Mouse (Mus musculus): ENCODE data around the gene Iqsec3.

Iqsec3 gene

GRCm38 (mm10) chr6:121473093-121473821, at the start of gene Iqsec3:
TSS of gene Iqsec3 (minus strand) at chr6:121473678.
- DNase-seq: peak; percentile 86

GRCm38 (mm10) chr6:121522106-121522705, 48.7 kb upstream of the Iqsec3 start:
- DNase-seq: no peak

GRCm38 (mm10) chr6:121521030-121521429, 47.6 kb upstream of the Iqsec3 start:
- no peak for DNase-seq

- no peak for DNase-seq
Observed at GRCm38 (mm10) chr6:121519896-121520295, 46.4 kb upstream of the Iqsec3 start.

- DNase-seq: no peak
Observed at GRCm38 (mm10) chr6:121519266-121519810, 45.9 kb upstream of the Iqsec3 start.

GRCm38 (mm10) chr6:121517726-121518125, 44.2 kb upstream of the Iqsec3 start:
- no peak for DNase-seq

- DNase-seq: no peak
Observed at GRCm38 (mm10) chr6:121510381-121510780, 36.9 kb upstream of the Iqsec3 start.

GRCm38 (mm10) chr6:121509871-121510270, 36.4 kb upstream of the Iqsec3 start:
- DNase-seq: no peak

GRCm38 (mm10) chr6:121508266-121508665, 34.8 kb upstream of the Iqsec3 start:
- DNase-seq: peak; percentile 1

- DNase-seq: no peak
Observed at GRCm38 (mm10) chr6:121501044-121501638, 27.7 kb upstream of the Iqsec3 start.

- no peak for DNase-seq
Observed at GRCm38 (mm10) chr6:121499856-121500255, 26.4 kb upstream of the Iqsec3 start.

GRCm38 (mm10) chr6:121498819-121499535, 25.5 kb upstream of the Iqsec3 start:
- DNase-seq: no peak

GRCm38 (mm10) chr6:121495606-121496005, 22.1 kb upstream of the Iqsec3 start:
- DNase-seq: no peak

GRCm38 (mm10) chr6:121495026-121495425, 21.5 kb upstream of the Iqsec3 start:
- DNase-seq: no peak

GRCm38 (mm10) chr6:121494319-121494718, 20.8 kb upstream of the Iqsec3 start:
- no peak for DNase-seq

- no peak for DNase-seq
Observed at GRCm38 (mm10) chr6:121491339-121491738, 17.9 kb upstream of the Iqsec3 start.

GRCm38 (mm10) chr6:121472273-121472672, 1.2 kb downstream of the Iqsec3 start:
- no peak for DNase-seq

- no peak for DNase-seq
Observed at GRCm38 (mm10) chr6:121468235-121468634, 5.2 kb downstream of the Iqsec3 start.

- DNase-seq: no peak
Observed at GRCm38 (mm10) chr6:121462628-121463340, 10.7 kb downstream of the Iqsec3 start.

GRCm38 (mm10) chr6:121457381-121457780, 16.1 kb downstream of the Iqsec3 start:
- no peak for DNase-seq

GRCm38 (mm10) chr6:121456651-121457050, 16.8 kb downstream of the Iqsec3 start:
- no peak for DNase-seq
